Mouse (Mus musculus) neural tube, embryonic 14.5 days (tissue): ENCODE measurements at regions not wholly inside any gene's neighbourhood (a gene's known extent, or its start where the extent isn't known, plus 50 kb on each side); places are given as distances from the start of the nearest gene placed in this dataset.

Source experiments
- ATAC-seq: fragments of 200-750 bp; cut with Nextera tagmentation; 2 replicates; pipeline ENCODE4 v1.8.0; 2017; ENCODE audit warnings: low read depth, mild to moderate bottlenecking, moderate TSS enrichment, moderate library complexity
- H3K27ac ChIP-seq: fragments of 300-500 bp; sonication (generic); 2 replicates; pipeline ENCODE4 v1.5.1; 2014; ENCODE audit warnings: low read depth, mild to moderate bottlenecking, control low read depth, low read length, moderate library complexity, mixed read lengths
- H3K27me3 ChIP-seq: fragments of 300-500 bp; sonication (generic); 2 replicates; pipeline ENCODE4 v1.6.1; 2014; ENCODE audit warnings: low read length; ENCODE audit not compliant: control insufficient read depth, insufficient read depth
- H3K36me3 ChIP-seq: fragments of 300-500 bp; sonication (generic); 2 replicates; pipeline ENCODE4 v1.6.1; 2014; ENCODE audit warnings: low read length, mixed read lengths; ENCODE audit not compliant: control insufficient read depth, insufficient read depth
- H3K4me1 ChIP-seq: fragments of 300-500 bp; sonication (generic); 2 replicates; pipeline ENCODE4 v1.6.1; 2014; ENCODE audit warnings: low read length; ENCODE audit not compliant: control insufficient read depth, insufficient read depth
- H3K4me2 ChIP-seq: fragments of 300-500 bp; sonication (generic); 2 replicates; pipeline ENCODE4 v1.6.1; 2014; ENCODE audit warnings: mild to moderate bottlenecking, low read depth, low read length, control low read depth
- H3K4me3 ChIP-seq: fragments of 300-500 bp; sonication (generic); 2 replicates; pipeline ENCODE4 v1.5.1; 2014; ENCODE audit warnings: low read depth, low read length, control low read depth, mixed read lengths
- H3K9ac ChIP-seq: fragments of 300-500 bp; sonication (generic); replicated peaks from 2 replicates; pipeline ENCODE4 v1.6.1; 2014; ENCODE audit warnings: low read depth, mild to moderate bottlenecking, control low read depth, low read length, mixed read lengths
- H3K9me3 ChIP-seq: fragments of 300-500 bp; sonication (generic); 2 replicates; pipeline ENCODE4 v1.6.1; 2016; ENCODE audit warnings: low read length; ENCODE audit not compliant: control insufficient read depth
- WGBS: fragments of 180-500 bp; shearing (Covaris S2); extraction: QIAGEN DNeasy Blood & Tissue Kit; methylation state at CpG from one replicate; pipeline ENCODE4 v1.1.7; 2014; 5-methylcytosine and 5-hydroxymethylcytosine counted together

GRCm38 (mm10) chr12:79921786-79922185 is 191.0 kb downstream of the Zfp36l1 start:
- no peaks in the 10 kb centered on the region for H3K36me3 ChIP-seq
- H3K27me3 ChIP-seq: no peaks in the 10 kb centered on the region
- WGBS: 35% methylated on average over 5 of the region's 5 CpGs
- H3K4me1 ChIP-seq: peaks cover 12% of the 10 kb centered on the region
- H3K4me2 ChIP-seq: no peak overlapping the region
- no peaks in the 10 kb centered on the region for H3K9me3 ChIP-seq
- H3K9ac ChIP-seq: no peak overlapping the region
- no peak overlapping the region for H3K4me3 ChIP-seq
- ATAC-seq: no peak
- no peak overlapping the region for H3K27ac ChIP-seq

- H3K27me3 ChIP-seq: no peaks in the 10 kb centered on the region
- ATAC-seq: no peak
- H3K9me3 ChIP-seq: no peaks in the 10 kb centered on the region
- no peak overlapping the region for H3K4me2 ChIP-seq
- H3K4me3 ChIP-seq: no peak overlapping the region
- no peak overlapping the region for H3K9ac ChIP-seq
- H3K36me3 ChIP-seq: no peaks in the 10 kb centered on the region
- 95% methylated on average over 5 of the region's 5 CpGs for WGBS
- H3K4me1 ChIP-seq: no peaks in the 10 kb centered on the region
- no peak overlapping the region for H3K27ac ChIP-seq
These were observed 193.8 kb downstream of the Zfp36l1 start for GRCm38 (mm10) chr12:79918983-79919382.

GRCm38 (mm10) chr12:79917634-79918289 is 195.1 kb downstream of the Zfp36l1 start:
- Histone ChIP-seq H3K27ac (no peak overlapping the region), H3K27me3 (no peaks in the 10 kb centered on the region), H3K9me3 (no peaks in the 10 kb centered on the region), H3K4me2 (no peak overlapping the region), H3K36me3 (no peaks in the 10 kb centered on the region), H3K4me1 (no peaks in the 10 kb centered on the region), H3K9ac (no peak overlapping the region), H3K4me3 (no peak overlapping the region)
- WGBS: 46% methylated on average over 10 of the region's 10 CpGs
- no peak for ATAC-seq

GRCm38 (mm10) chr12:79916896-79917633 is 195.7 kb downstream of the Zfp36l1 start:
- H3K27ac ChIP-seq: no peak overlapping the region
- 79% methylated on average over 5 of the region's 5 CpGs for WGBS
- no peaks in the 10 kb centered on the region for H3K4me1 ChIP-seq
- H3K36me3 ChIP-seq: no peaks in the 10 kb centered on the region
- no peak overlapping the region for H3K4me2 ChIP-seq
- no peak overlapping the region for H3K4me3 ChIP-seq
- H3K9me3 ChIP-seq: no peaks in the 10 kb centered on the region
- no peaks in the 10 kb centered on the region for H3K27me3 ChIP-seq
- no peak for ATAC-seq
- H3K9ac ChIP-seq: no peak overlapping the region

GRCm38 (mm10) chr12:79913898-79914297 is 198.9 kb downstream of the Zfp36l1 start:
- Histone ChIP-seq H3K4me3 (no peak overlapping the region), H3K9ac (no peak overlapping the region), H3K36me3 (no peaks in the 10 kb centered on the region), H3K4me2 (no peak overlapping the region), H3K9me3 (no peaks in the 10 kb centered on the region), H3K27ac (no peak overlapping the region), H3K27me3 (no peaks in the 10 kb centered on the region), H3K4me1 (peaks cover 4% of the 10 kb centered on the region; the same call in 1 of the 2 replicates)
- 90% methylated on average over 6 of the region's 6 CpGs for WGBS
- no peak for ATAC-seq

- H3K27ac ChIP-seq: no peak overlapping the region
- no peaks in the 10 kb centered on the region for H3K27me3 ChIP-seq
- no peak overlapping the region for H3K4me3 ChIP-seq
- no peak for ATAC-seq
- peaks cover 4% of the 10 kb centered on the region; the same call in 1 of the 2 replicates for H3K4me1 ChIP-seq
- no peaks in the 10 kb centered on the region for H3K36me3 ChIP-seq
- no peak overlapping the region for H3K4me2 ChIP-seq
- WGBS: 84% methylated on average over 10 of the region's 10 CpGs
- H3K9ac ChIP-seq: no peak overlapping the region
- no peaks in the 10 kb centered on the region for H3K9me3 ChIP-seq
These were observed 200.3 kb downstream of the Zfp36l1 start for GRCm38 (mm10) chr12:79912281-79913063.

GRCm38 (mm10) chr12:79910884-79911759 is 201.7 kb downstream of the Zfp36l1 start:
- H3K4me2 ChIP-seq: no peak overlapping the region

GRCm38 (mm10) chr12:79907583-79907982 is 205.2 kb downstream of the Zfp36l1 start:
- ATAC-seq: no peak
- peaks cover 8% of the 10 kb centered on the region; the same call in 1 of the 2 replicates for H3K4me1 ChIP-seq
- H3K27me3 ChIP-seq: no peaks in the 10 kb centered on the region
- H3K9me3 ChIP-seq: no peaks in the 10 kb centered on the region
- no peak overlapping the region; the same call in 1 of the 2 replicates for H3K27ac ChIP-seq
- H3K36me3 ChIP-seq: no peaks in the 10 kb centered on the region
- no peak overlapping the region for H3K4me3 ChIP-seq
- WGBS: 43% methylated on average over 5 of the region's 5 CpGs
- no peak overlapping the region for H3K9ac ChIP-seq
- no peak overlapping the region for H3K4me2 ChIP-seq

More at GRCm38 (mm10) chr12:79910884-79911759, 201.7 kb downstream of the Zfp36l1 start:
- Histone ChIP-seq H3K4me1 (peaks cover 4% of the 10 kb centered on the region; the same call in 1 of the 2 replicates), H3K4me3 (no peak overlapping the region), H3K9me3 (no peaks in the 10 kb centered on the region), H3K9ac (no peak overlapping the region), H3K27ac (peak overlapping the region; percentile 17; the same call in 1 of the 2 replicates), H3K36me3 (no peaks in the 10 kb centered on the region), H3K27me3 (no peaks in the 10 kb centered on the region)
- peak; percentile 88 for ATAC-seq
- WGBS: 10% methylated on average over 15 of the region's 15 CpGs
